Comparison of ENCODE assay signal across 8 mouse cellular contexts in the genomic region with DNA sequence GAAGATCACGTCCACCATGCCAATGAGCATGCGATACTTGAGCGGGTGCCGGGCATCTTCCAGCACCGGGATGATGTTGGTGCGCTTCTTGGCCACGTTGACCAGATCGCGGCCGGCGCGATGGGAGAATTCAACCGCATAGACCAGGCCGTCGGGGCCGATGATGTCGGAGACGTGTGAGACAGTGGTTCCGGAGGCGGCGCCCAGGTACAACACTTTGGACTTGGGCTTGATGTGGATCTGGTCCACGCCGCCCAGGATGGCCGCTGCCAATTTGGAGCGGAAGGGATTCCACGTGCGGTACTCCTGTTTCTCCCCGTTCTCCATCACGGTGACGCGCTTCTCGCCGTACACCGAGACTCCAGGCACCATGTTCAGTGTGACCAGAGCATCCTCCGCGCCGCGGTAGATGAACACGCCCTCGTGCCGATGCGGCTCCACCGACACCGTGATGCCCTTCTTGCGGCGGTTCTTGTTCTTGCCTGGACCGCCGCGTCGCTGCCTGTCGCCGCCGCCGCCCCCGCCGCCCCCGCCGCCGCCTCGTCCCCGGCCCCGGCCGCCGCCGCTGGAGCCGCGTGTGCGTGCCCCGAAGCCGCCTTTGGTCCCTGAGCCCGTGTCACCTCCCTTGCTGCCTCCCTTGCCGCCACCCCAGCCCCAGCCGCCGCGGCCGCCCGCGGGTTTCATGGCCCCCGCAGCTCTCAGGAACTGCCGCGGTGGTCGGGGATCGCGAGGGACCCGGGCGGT. TPM values are rescaled to one million over a fixed set of nuclear protein-coding genes. Genes with fewer than 3 reads are reported as not detected.
DNase-seq lines count a peak whose midpoint lies in the region; ATAC-seq and TF ChIP-seq lines count a peak whose summit lies in the region.

No protein-coding gene starts in this region.

- H3K36me3 ChIP-seq in heart, embryonic 14.5 days (ENCODE audit: control insufficient read depth, insufficient read depth, low read length), result no peaks in the 10 kb centered on the region
- no peaks in the 10 kb centered on the region for H3K36me3 ChIP-seq in forebrain, embryonic 16.5 days (ENCODE audit: control insufficient read depth, insufficient read depth)
- no peaks in the 10 kb centered on the region for H3K36me3 ChIP-seq in neural tube, embryonic 14.5 days (ENCODE audit: control insufficient read depth, insufficient read depth, low read length)

- ATAC-seq in heart, embryonic 14.5 days (ENCODE audit: insufficient number of reproducible peaks, insufficient read depth, low FRiP score, low read depth), result no peak
- peak; percentile 37 for ATAC-seq in cerebellum, adult (ENCODE audit: insufficient number of reproducible peaks, low FRiP score, low TSS enrichment)
- peak; percentile 63 for ATAC-seq in forebrain, embryonic 16.5 days
- ATAC-seq in neural tube, embryonic 14.5 days (ENCODE audit: low read depth), result peak; percentile 71
- no peak for ATAC-seq in erythroid progenitor cell, adult 5-6 weeks (replicated peaks; ENCODE audit: low FRiP score, poor library complexity, severe bottlenecking)

- H3K4me3 ChIP-seq in heart, embryonic 14.5 days (ENCODE audit: control insufficient read depth in 1 of 2, insufficient read depth in 1 of 2, low read depth in 1 of 2, low read length in 2 of 2), result peak overlapping the region; percentile 10 to 33; a peak in 2 of 4 replicates
- H3K4me3 ChIP-seq in forebrain, embryonic 16.5 days (replicated peaks; ENCODE audit: low read length), result peak overlapping the region; percentile 71
- peak overlapping the region; percentile 60 for H3K4me3 ChIP-seq in left cerebral cortex, adult 2 months
- H3K4me3 ChIP-seq in neural tube, embryonic 14.5 days (ENCODE audit: low read depth, low read length), result peak overlapping the region; percentile 63

- no peak overlapping the region for H3K9ac ChIP-seq in heart, embryonic 14.5 days (ENCODE audit: low read length)
- H3K9ac ChIP-seq in forebrain, embryonic 16.5 days (replicated peaks; ENCODE audit: low read depth, low read length), result peak overlapping the region; percentile 78
- H3K9ac ChIP-seq in neural tube, embryonic 14.5 days (replicated peaks; ENCODE audit: low read depth, low read length), result peak overlapping the region; percentile 82

- intact Hi-C loops in left cerebral cortex, adult 2 months (cut with DNase I), result no loop called here

- TF ChIP-seq CTCF in left cerebral cortex, adult 2 months (IDR thresholded peaks at IDR 0.05), result no peak

- DNase-seq in heart, adult 9 months (ENCODE audit: low spot score in 2 of 2), result no peak
- peak; percentile 46 for DNase-seq in left cerebral cortex, adult 2 months (ENCODE audit: extremely low spot score in 1 of 2, low spot score in 2 of 2)
- no peak for DNase-seq in thymus, postnatal 0 days (ENCODE audit: low spot score)

- H3K4me1 ChIP-seq in heart, embryonic 14.5 days (ENCODE audit: control insufficient read depth in 2 of 2, insufficient read depth in 2 of 2, low read length in 2 of 2), result peaks cover 2 to 6% of the 10 kb centered on the region in 2 experiments; a peak in 3 of 4 replicates
- H3K4me1 ChIP-seq in forebrain, embryonic 16.5 days (replicated peaks; ENCODE audit: control insufficient read depth, insufficient read depth, low read length), result peaks cover 10% of the 10 kb centered on the region
- peaks cover 17% of the 10 kb centered on the region; the same call in 1 of the 2 replicates for H3K4me1 ChIP-seq in neural tube, embryonic 14.5 days (ENCODE audit: control insufficient read depth, insufficient read depth, low read length)

- H3K4me2 ChIP-seq in heart, embryonic 14.5 days (ENCODE audit: low read length), result peak overlapping the region; percentile 58
- H3K4me2 ChIP-seq in forebrain, embryonic 16.5 days (ENCODE audit: low read length), result peak overlapping the region; percentile 88
- peak overlapping the region; percentile 70 for H3K4me2 ChIP-seq in neural tube, embryonic 14.5 days (ENCODE audit: low read depth, low read length)

- 6% methylated on average over 86 of the region's 86 CpGs for WGBS in heart, embryonic 14.5 days
- WGBS in forebrain, embryonic 16.5 days, result 3% methylated on average over 66 of the region's 86 CpGs
- 3% methylated on average over 84 of the region's 86 CpGs for WGBS in neural tube, embryonic 14.5 days

- no peaks in the 10 kb centered on the region for H3K9me3 ChIP-seq in heart, embryonic 14.5 days (ENCODE audit: control insufficient read depth, low read length)
- H3K9me3 ChIP-seq in forebrain, embryonic 16.5 days (ENCODE audit: control insufficient read depth, low read length), result no peaks in the 10 kb centered on the region
- H3K9me3 ChIP-seq in neural tube, embryonic 14.5 days (ENCODE audit: control insufficient read depth, low read length), result no peaks in the 10 kb centered on the region

- H3K27me3 ChIP-seq in heart, embryonic 14.5 days (ENCODE audit: control insufficient read depth, insufficient read depth, low read length), result peaks cover 45% of the 10 kb centered on the region
- peaks cover 11% of the 10 kb centered on the region for H3K27me3 ChIP-seq in forebrain, embryonic 16.5 days (replicated peaks; ENCODE audit: control insufficient read depth, insufficient read depth, low read length)
- H3K27me3 ChIP-seq in neural tube, embryonic 14.5 days (ENCODE audit: control insufficient read depth, insufficient read depth, low read length), result no peaks in the 10 kb centered on the region

- no peak overlapping the region for H3K27ac ChIP-seq in heart, embryonic 14.5 days (replicated peaks in 1 of 2; ENCODE audit: control insufficient read depth in 1 of 2, insufficient read depth in 1 of 2, low read depth in 2 of 2, low read length in 2 of 2)
- H3K27ac ChIP-seq in forebrain, embryonic 16.5 days (ENCODE audit: low read length), result peak overlapping the region; percentile 43
- H3K27ac ChIP-seq in left cerebral cortex, adult 2 months, result peak overlapping the region; percentile 94
- H3K27ac ChIP-seq in neural tube, embryonic 14.5 days (ENCODE audit: low read depth, low read length), result peak overlapping the region; percentile 88

RNA-seq across cellular contexts. Expression of a gene that starts 0.8 kb away (rescaled TPM):
- polyA plus RNA-seq in heart, embryonic 14.5 days (2014; fragmentation: Nextera tagmentation; extraction: Ambion mirVana), result 0.14 TPM in 1 of 2 replicates, not detected in the other
- polyA plus RNA-seq in forebrain, embryonic 16.5 days (2015; fragmentation: Nextera tagmentation; extraction: Ambion mirVana), result 13.1 and 15.6 TPM in 2 replicates
- total RNA-seq in left cerebral cortex, adult 2 months (2021), result 10 to 100 TPM; 41.4 to 42.3 TPM
- 26.9 and 29.0 TPM in 2 replicates for polyA plus RNA-seq in neural tube, embryonic 14.5 days (2014; fragmentation: Nextera tagmentation; extraction: Ambion mirVana)
- polyA plus RNA-seq in thymus, postnatal 0 days (2015; fragmentation: Nextera tagmentation; extraction: Ambion mirVana), result not detected in 2 replicates
- not detected in 2 replicates for total RNA-seq in erythroid progenitor cell, adult 5-6 weeks (2015; ENCODE audit: low replicate concordance)
- not detected in 2 replicates for total RNA-seq in erythroid progenitor cell, adult 5-6 weeks (2017; ENCODE audit: low replicate concordance)

RNA-seq across cellular contexts. Expression of a gene that starts 28.6 kb away (rescaled TPM):
- polyA plus RNA-seq in heart, embryonic 14.5 days (2014; fragmentation: Nextera tagmentation; extraction: Ambion mirVana), result 14.3 and 14.7 TPM in 2 replicates
- polyA plus RNA-seq in forebrain, embryonic 16.5 days (2015; fragmentation: Nextera tagmentation; extraction: Ambion mirVana), result 24.4 and 28.8 TPM in 2 replicates
- total RNA-seq in left cerebral cortex, adult 2 months (2021), result 10 to 100 TPM; 33.6 to 36.1 TPM
- polyA plus RNA-seq in neural tube, embryonic 14.5 days (2014; fragmentation: Nextera tagmentation; extraction: Ambion mirVana), result 36.9 and 42.2 TPM in 2 replicates
- polyA plus RNA-seq in thymus, postnatal 0 days (2015; fragmentation: Nextera tagmentation; extraction: Ambion mirVana), result 11.3 and 13.6 TPM in 2 replicates
- 10.1 and 11.5 TPM in 2 replicates for total RNA-seq in erythroid progenitor cell, adult 5-6 weeks (2015; ENCODE audit: low replicate concordance)
- 7.7 and 10.2 TPM in 2 replicates for total RNA-seq in erythroid progenitor cell, adult 5-6 weeks (2017; ENCODE audit: low replicate concordance)

RNA-seq across cellular contexts. Expression of a gene that starts 36.4 kb away (rescaled TPM):
- polyA plus RNA-seq in heart, embryonic 14.5 days (2014; fragmentation: Nextera tagmentation; extraction: Ambion mirVana), result 61.8 and 62.4 TPM in 2 replicates
- 73.1 and 76.2 TPM in 2 replicates for polyA plus RNA-seq in forebrain, embryonic 16.5 days (2015; fragmentation: Nextera tagmentation; extraction: Ambion mirVana)
- 10 to 100 TPM; 46.8 to 48.4 TPM for total RNA-seq in left cerebral cortex, adult 2 months (2021)
- polyA plus RNA-seq in neural tube, embryonic 14.5 days (2014; fragmentation: Nextera tagmentation; extraction: Ambion mirVana), result 74.4 and 77.8 TPM in 2 replicates
- 71.7 and 82.6 TPM in 2 replicates for polyA plus RNA-seq in thymus, postnatal 0 days (2015; fragmentation: Nextera tagmentation; extraction: Ambion mirVana)
- total RNA-seq in erythroid progenitor cell, adult 5-6 weeks (2015; ENCODE audit: low replicate concordance), result 30.6 and 35.6 TPM in 2 replicates
- total RNA-seq in erythroid progenitor cell, adult 5-6 weeks (2017; ENCODE audit: low replicate concordance), result 21.6 and 36.3 TPM in 2 replicates

Comparison
In these comparisons a context has a peak if more than half of its experiments do, and no peak if none do; other contexts are left out.
1. ATAC-seq: peak in cerebellum, adult (single experiment), forebrain, embryonic 16.5 days (single experiment) and neural tube, embryonic 14.5 days (single experiment); none in heart, embryonic 14.5 days (single experiment) and erythroid progenitor cell, adult 5-6 weeks (single experiment).
2. H3K27ac ChIP-seq: peak in forebrain, embryonic 16.5 days (single experiment), left cerebral cortex, adult 2 months (single experiment) and neural tube, embryonic 14.5 days (single experiment); none in heart, embryonic 14.5 days (0 of 2).
3. DNase-seq: peak in left cerebral cortex, adult 2 months (2 of 2); none in heart, adult 9 months (0 of 2) and thymus, postnatal 0 days (single experiment).
4. RNA of a gene that starts 0.8 kb away (polyA plus RNA-seq): 26.9 to 29.0 TPM in neural tube, embryonic 14.5 days and 13.1 to 15.6 TPM in forebrain, embryonic 16.5 days; 0.14 TPM in heart, embryonic 14.5 days and not detected in thymus, postnatal 0 days; every median in the first group is over 10 times any median in the second.
5. Peak in every context shown above with its lines, with median percentiles within 50 percentile points of each other: H3K4me2 ChIP-seq and H3K4me3 ChIP-seq.